Mouse (Mus musculus): ENCODE results near the gene Gm9573. TPM values are rescaled to one million over a fixed set of nuclear protein-coding genes. Genes with fewer than 3 reads are reported as not detected.
A peak's percentile ranks its signal among the peaks of the same experiment; 100 is the strongest.

Gm9573 gene
- polyA plus RNA-seq, 1 experiment = not detected

- H3K4me3 ChIP-seq (ENCODE audit: insufficient read depth, low read length) = no peak overlapping the region
- no peak for TF ChIP-seq CTCF (IDR thresholded peaks at IDR 0.05; ENCODE audit: low read depth, low read length)
- no peak for TF ChIP-seq POLR2A (IDR thresholded peaks at IDR 0.05; ENCODE audit: borderline replicate concordance, low read depth, low read length)
- H3K4me1 ChIP-seq (ENCODE audit: control insufficient read depth, insufficient read depth, low read length) = no peaks in the 10 kb centered on the region
- H3K27ac ChIP-seq (ENCODE audit: insufficient read depth, low read depth, low read length) = no peak overlapping the region
Measured at GRCm38 (mm10) chr17:35649429-35649828, 23.0 kb upstream of the Gm9573 start.

GRCm38 (mm10) chr17:35643609-35644236, 17.3 kb upstream of the Gm9573 start, which contains the start of gene Mucl3:
TSS of gene Mucl3 (minus strand) at chr17:35643695.
- Histone ChIP-seq H3K4me3 (ENCODE audit: insufficient read depth, low read length) (no peak within 1 kb of the TSS), H3K27ac (ENCODE audit: insufficient read depth, low read depth, low read length) (no peak within 1 kb of the TSS), H3K4me1 (ENCODE audit: control insufficient read depth, insufficient read depth, low read length) (no peaks in the 10 kb centered on the region)
- TF ChIP-seq POLR2A (IDR thresholded peaks at IDR 0.05; ENCODE audit: borderline replicate concordance, low read depth, low read length) = no peak
- TF ChIP-seq CTCF (IDR thresholded peaks at IDR 0.05; ENCODE audit: low read depth, low read length) = no peak

GRCm38 (mm10) chr17:35639352-35639751, 12.9 kb upstream of the Gm9573 start:
- Histone ChIP-seq H3K27ac (ENCODE audit: insufficient read depth, low read depth, low read length) (no peak overlapping the region), H3K4me1 (ENCODE audit: control insufficient read depth, insufficient read depth, low read length) (no peaks in the 10 kb centered on the region), H3K4me3 (ENCODE audit: insufficient read depth, low read length) (no peak overlapping the region)
- TF ChIP-seq CTCF (IDR thresholded peaks at IDR 0.05; ENCODE audit: low read depth, low read length) (no peak), POLR2A (IDR thresholded peaks at IDR 0.05; ENCODE audit: borderline replicate concordance, low read depth, low read length) (no peak)

- TF ChIP-seq POLR2A (IDR thresholded peaks at IDR 0.05; ENCODE audit: borderline replicate concordance, low read depth, low read length) (no peak), CTCF (IDR thresholded peaks at IDR 0.05; ENCODE audit: low read depth, low read length) (no peak)
- Histone ChIP-seq H3K4me1 (ENCODE audit: control insufficient read depth, insufficient read depth, low read length) (no peaks in the 10 kb centered on the region), H3K4me3 (ENCODE audit: insufficient read depth, low read length) (no peak overlapping the region), H3K27ac (ENCODE audit: insufficient read depth, low read depth, low read length) (no peak overlapping the region)
Measured at GRCm38 (mm10) chr17:35638475-35639190, 12.2 kb upstream of the Gm9573 start.

GRCm38 (mm10) chr17:35636363-35636762, 9.9 kb upstream of the Gm9573 start:
- TF ChIP-seq POLR2A (IDR thresholded peaks at IDR 0.05; ENCODE audit: borderline replicate concordance, low read depth, low read length) (no peak), CTCF (IDR thresholded peaks at IDR 0.05; ENCODE audit: low read depth, low read length) (no peak)
- Histone ChIP-seq H3K4me1 (ENCODE audit: control insufficient read depth, insufficient read depth, low read length) (no peaks in the 10 kb centered on the region), H3K27ac (ENCODE audit: insufficient read depth, low read depth, low read length) (no peak overlapping the region), H3K4me3 (ENCODE audit: insufficient read depth, low read length) (no peak overlapping the region)

- Histone ChIP-seq H3K4me1 (ENCODE audit: control insufficient read depth, insufficient read depth, low read length) (no peaks in the 10 kb centered on the region), H3K27ac (ENCODE audit: insufficient read depth, low read depth, low read length) (no peak overlapping the region), H3K4me3 (ENCODE audit: insufficient read depth, low read length) (peak overlapping the region; percentile 37)
- no peak for TF ChIP-seq POLR2A (IDR thresholded peaks at IDR 0.05; ENCODE audit: borderline replicate concordance, low read depth, low read length)
- peak; percentile 96 for TF ChIP-seq CTCF (IDR thresholded peaks at IDR 0.05; ENCODE audit: low read depth, low read length)
Measured at GRCm38 (mm10) chr17:35635699-35636111, 9.3 kb upstream of the Gm9573 start.

- Histone ChIP-seq H3K4me1 (ENCODE audit: control insufficient read depth, insufficient read depth, low read length) (no peaks in the 10 kb centered on the region), H3K4me3 (ENCODE audit: insufficient read depth, low read length) (no peak overlapping the region), H3K27ac (ENCODE audit: insufficient read depth, low read depth, low read length) (no peak overlapping the region)
- no peak for TF ChIP-seq CTCF (IDR thresholded peaks at IDR 0.05; ENCODE audit: low read depth, low read length)
- no peak for TF ChIP-seq POLR2A (IDR thresholded peaks at IDR 0.05; ENCODE audit: borderline replicate concordance, low read depth, low read length)
Measured at GRCm38 (mm10) chr17:35635202-35635601, 8.8 kb upstream of the Gm9573 start.

- H3K27ac ChIP-seq (ENCODE audit: insufficient read depth, low read depth, low read length) = no peak overlapping the region
- no peaks in the 10 kb centered on the region for H3K4me1 ChIP-seq (ENCODE audit: control insufficient read depth, insufficient read depth, low read length)
- no peak for TF ChIP-seq POLR2A (IDR thresholded peaks at IDR 0.05; ENCODE audit: borderline replicate concordance, low read depth, low read length)
- no peak for TF ChIP-seq CTCF (IDR thresholded peaks at IDR 0.05; ENCODE audit: low read depth, low read length)
- no peak overlapping the region for H3K4me3 ChIP-seq (ENCODE audit: insufficient read depth, low read length)
Measured at GRCm38 (mm10) chr17:35633992-35634391, 7.6 kb upstream of the Gm9573 start.

GRCm38 (mm10) chr17:35617127-35617526, 9.3 kb downstream of the Gm9573 start:
- Histone ChIP-seq H3K27ac (ENCODE audit: insufficient read depth, low read depth, low read length) (no peak overlapping the region), H3K4me3 (ENCODE audit: insufficient read depth, low read length) (no peak overlapping the region), H3K4me1 (ENCODE audit: control insufficient read depth, insufficient read depth, low read length) (no peaks in the 10 kb centered on the region; the same call in 1 of the 2 replicates)
- TF ChIP-seq POLR2A (IDR thresholded peaks at IDR 0.05; ENCODE audit: borderline replicate concordance, low read depth, low read length) = no peak
- TF ChIP-seq CTCF (IDR thresholded peaks at IDR 0.05; ENCODE audit: low read depth, low read length) = no peak

GRCm38 (mm10) chr17:35601736-35602354, 24.6 kb downstream of the Gm9573 start:
- TF ChIP-seq CTCF (IDR thresholded peaks at IDR 0.05; ENCODE audit: low read depth, low read length) = no peak
- TF ChIP-seq POLR2A (IDR thresholded peaks at IDR 0.05; ENCODE audit: borderline replicate concordance, low read depth, low read length) = no peak
- Histone ChIP-seq H3K4me3 (ENCODE audit: insufficient read depth, low read length) (no peak overlapping the region), H3K27ac (ENCODE audit: insufficient read depth, low read depth, low read length) (no peak overlapping the region), H3K4me1 (ENCODE audit: control insufficient read depth, insufficient read depth, low read length) (no peaks in the 10 kb centered on the region)
